Mouse (Mus musculus): Measurements from ENCODE around the gene Ms4a4b. TPM values are rescaled to one million over a fixed set of nuclear protein-coding genes. Genes with fewer than 3 reads are reported as not detected.
"Not testable (repeated sequence)": the region's sequence is repeated elsewhere in the genome, so short reads cannot be mapped to it uniquely, and the experiment has no call there.

The Ms4a4b gene
- not detected in 2 replicates for polyA plus RNA-seq (2016; fragmentation: Nextera tagmentation; extraction: Ambion mirVana)

DNA sequence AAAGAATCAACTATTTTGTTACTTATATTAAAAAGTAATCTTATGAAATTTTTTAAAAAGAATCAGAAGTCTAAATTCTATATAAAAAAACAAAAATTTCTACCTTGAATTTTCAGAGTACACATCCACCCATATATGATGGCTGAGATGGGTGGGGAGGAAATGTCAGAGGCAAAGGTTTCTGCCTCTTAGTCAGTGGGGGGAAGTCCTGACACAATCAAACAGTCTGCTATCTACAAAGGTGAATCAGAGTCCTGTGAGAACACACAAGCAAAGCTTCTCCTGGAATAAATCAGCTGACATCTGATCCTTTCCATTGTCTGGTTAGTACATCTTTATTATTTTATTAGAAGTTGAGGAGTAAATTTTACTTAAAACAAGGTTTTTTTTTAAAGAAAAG lies at the start of gene Ms4a4b:
TSS of gene Ms4a4b (plus strand) at position 216 of the 400 bp plus-strand sequence.
- Histone ChIP-seq H3K4me3 (no peak within 1 kb of the TSS), H3K4me1 (no peaks in the 10 kb centered on the region), H3K27ac (no peak within 1 kb of the TSS), H3K27me3 (ENCODE audit: poor library complexity, severe bottlenecking) (no peaks in the 10 kb centered on the region), H3K36me3 (replicated peaks) (no peaks in the 10 kb centered on the region), H3K9me3 (no peaks in the 10 kb centered on the region)
- DNase-seq (ENCODE audit: extremely low spot score, low spot score), result no peak

DNA sequence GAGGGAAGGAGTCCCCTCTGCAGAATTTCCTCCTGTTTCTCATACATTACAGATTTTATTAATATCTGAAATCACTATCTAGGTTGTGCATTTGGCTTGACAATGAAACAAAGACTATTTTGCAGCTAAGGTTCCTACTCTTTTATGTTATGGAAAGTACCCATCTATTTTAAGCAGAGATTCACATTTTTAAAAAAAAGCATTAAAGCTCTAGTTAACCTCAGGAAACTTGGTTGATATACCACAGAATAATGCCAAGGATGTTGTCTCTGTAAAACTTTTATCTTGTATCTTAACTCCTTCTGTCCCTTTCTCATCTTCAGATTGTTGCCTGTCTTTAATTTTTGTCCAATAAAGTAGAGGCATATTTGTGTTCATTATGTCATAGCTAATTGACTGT lies 47.6 kb upstream of the Ms4a4b start:
- no peaks in the 10 kb centered on the region for H3K4me1 ChIP-seq
- no peak overlapping the region for H3K4me3 ChIP-seq
- no peak overlapping the region for H3K27ac ChIP-seq
- no peaks in the 10 kb centered on the region for H3K36me3 ChIP-seq (replicated peaks)
- no peaks in the 10 kb centered on the region for H3K27me3 ChIP-seq (ENCODE audit: poor library complexity, severe bottlenecking)
- no peaks in the 10 kb centered on the region for H3K9me3 ChIP-seq
- DNase-seq (ENCODE audit: extremely low spot score, low spot score), result no peak

DNA sequence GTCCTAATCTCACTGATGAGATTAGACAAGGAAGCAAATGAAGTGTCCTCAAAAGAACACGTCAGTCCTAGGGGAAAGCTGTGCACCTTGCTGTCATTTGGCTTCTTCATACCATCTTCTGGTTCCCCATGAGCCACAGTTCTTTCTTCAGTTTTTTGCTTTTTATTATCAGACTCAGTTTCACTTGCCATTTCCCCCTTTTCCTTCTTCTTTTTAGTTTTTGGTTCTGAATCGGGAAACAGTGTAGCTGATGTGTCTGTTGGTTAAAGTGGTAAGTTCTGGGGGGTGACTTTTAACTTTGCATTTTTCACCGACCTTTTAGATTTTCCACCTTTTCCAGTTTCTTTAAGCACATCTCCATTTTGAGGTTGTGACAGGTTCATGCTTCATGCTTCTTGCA lies 38.8 kb upstream of the Ms4a4b start, which contains the start of gene Ms4a4c:
TSS of gene Ms4a4c (plus strand) at position 244 of the 400 bp plus-strand sequence.
- H3K9me3 ChIP-seq, result no peaks in the 10 kb centered on the region
- no peaks in the 10 kb centered on the region for H3K4me1 ChIP-seq
- DNase-seq (ENCODE audit: extremely low spot score, low spot score), result no peak
- H3K27ac ChIP-seq, result no peak within 1 kb of the TSS
- H3K36me3 ChIP-seq (replicated peaks), result no peaks in the 10 kb centered on the region
- no peaks in the 10 kb centered on the region for H3K27me3 ChIP-seq (ENCODE audit: poor library complexity, severe bottlenecking)
- WGBS, result 89% methylated on average over 3 of the region's 3 CpGs
- H3K4me3 ChIP-seq, result no peak within 1 kb of the TSS

DNA sequence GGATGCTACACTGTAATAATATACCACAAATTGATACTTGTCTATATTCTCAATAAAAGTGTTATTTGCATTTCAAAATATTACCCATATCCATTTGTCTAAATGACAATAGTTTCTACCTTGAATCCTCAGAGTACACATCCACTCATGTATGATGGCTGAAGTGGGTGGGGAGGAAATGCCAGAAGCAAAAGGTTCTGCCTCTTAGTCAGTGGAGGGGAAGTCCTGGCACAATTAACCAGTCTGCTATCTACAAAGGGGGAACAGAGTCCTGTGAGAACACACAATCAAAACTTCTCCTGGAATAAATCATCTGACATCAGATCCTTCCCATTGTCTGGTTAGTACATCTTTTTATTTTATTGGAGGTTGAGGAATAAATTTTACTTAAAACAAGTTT lies 35.9 kb upstream of the Ms4a4b start:
- no peak overlapping the region for H3K27ac ChIP-seq
- H3K4me3 ChIP-seq, result no peak overlapping the region
- DNase-seq (ENCODE audit: extremely low spot score, low spot score), result no peak
- no peaks in the 10 kb centered on the region for H3K27me3 ChIP-seq (ENCODE audit: poor library complexity, severe bottlenecking)
- H3K36me3 ChIP-seq (replicated peaks), result no peaks in the 10 kb centered on the region
- no peaks in the 10 kb centered on the region for H3K4me1 ChIP-seq
- H3K9me3 ChIP-seq, result no peaks in the 10 kb centered on the region

DNA sequence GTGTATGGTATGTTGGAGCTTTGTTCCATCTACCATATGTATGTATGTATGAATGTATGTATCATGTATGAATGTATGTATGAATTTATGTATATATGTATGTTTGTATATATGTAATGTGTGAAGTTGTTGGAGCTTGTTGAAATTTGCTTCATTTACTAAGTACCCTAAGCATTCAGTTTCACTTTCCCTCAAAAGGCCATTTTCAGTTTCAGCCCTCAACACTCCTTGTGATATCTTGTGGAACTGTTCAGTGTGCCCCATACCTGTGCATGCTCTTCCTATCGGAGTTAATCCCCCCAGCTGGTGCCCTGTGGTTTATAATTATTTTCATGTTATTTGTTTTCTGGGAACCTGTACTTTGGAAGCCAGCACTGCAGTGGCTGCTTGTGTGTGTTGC lies 34.8 kb upstream of the Ms4a4b start:
- no peaks in the 10 kb centered on the region for H3K36me3 ChIP-seq (replicated peaks)
- H3K9me3 ChIP-seq, result no peaks in the 10 kb centered on the region
- no peak overlapping the region for H3K4me3 ChIP-seq
- H3K27me3 ChIP-seq (ENCODE audit: poor library complexity, severe bottlenecking), result no peaks in the 10 kb centered on the region
- WGBS, result 91% methylated on average over 1 of the region's 1 CpGs
- no peak for DNase-seq (ENCODE audit: extremely low spot score, low spot score)
- H3K4me1 ChIP-seq, result no peaks in the 10 kb centered on the region
- no peak overlapping the region for H3K27ac ChIP-seq

DNA sequence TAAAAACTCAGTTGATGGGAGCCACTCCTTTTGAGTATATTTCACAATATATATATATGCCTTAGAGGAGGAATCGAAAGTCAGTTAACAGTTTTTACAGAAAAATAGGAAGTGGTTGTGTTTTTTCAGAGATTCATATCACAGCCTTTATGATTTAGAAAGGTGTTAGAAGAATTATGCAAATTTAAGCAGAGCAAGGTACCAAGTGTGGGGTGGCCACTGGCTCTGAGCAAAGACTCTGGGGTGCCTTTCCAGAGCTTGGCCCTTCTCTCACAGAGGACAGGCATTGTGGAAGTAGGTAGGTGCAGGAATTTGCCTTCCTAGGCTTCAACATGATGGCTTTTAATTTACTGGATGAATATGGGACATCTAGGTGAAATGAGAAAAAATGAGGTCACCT lies 31.7 kb upstream of the Ms4a4b start:
- no peaks in the 10 kb centered on the region for H3K9me3 ChIP-seq
- no peaks in the 10 kb centered on the region for H3K27me3 ChIP-seq (ENCODE audit: poor library complexity, severe bottlenecking)
- 87% methylated on average over 1 of the region's 1 CpGs for WGBS
- DNase-seq (ENCODE audit: extremely low spot score, low spot score), result no peak
- no peak overlapping the region for H3K4me3 ChIP-seq
- H3K4me1 ChIP-seq, result no peaks in the 10 kb centered on the region
- H3K27ac ChIP-seq, result no peak overlapping the region
- H3K36me3 ChIP-seq (replicated peaks), result no peaks in the 10 kb centered on the region

DNA sequence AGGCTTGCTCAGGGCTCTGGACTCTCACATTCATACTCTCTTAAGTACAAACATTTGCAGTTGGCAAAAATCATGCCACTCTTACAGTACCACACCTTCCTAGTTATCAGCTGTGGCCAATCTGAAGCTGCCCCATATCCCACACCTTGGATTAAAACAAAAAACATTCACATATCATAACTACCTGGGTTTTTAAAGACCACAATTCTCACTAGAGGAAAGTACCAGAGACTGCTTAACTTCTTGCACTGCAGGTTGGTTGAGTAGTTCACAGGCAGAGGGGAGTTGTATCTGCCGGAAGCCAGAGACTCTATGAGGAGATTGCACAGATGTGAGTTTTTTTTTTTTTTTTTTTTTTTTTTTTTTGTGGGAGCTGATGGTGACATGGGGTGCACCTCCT lies 29.3 kb upstream of the Ms4a4b start:
- Histone ChIP-seq H3K4me3 (no peak overlapping the region), H3K4me1 (no peaks in the 10 kb centered on the region), H3K27ac (no peak overlapping the region), H3K36me3 (replicated peaks) (no peaks in the 10 kb centered on the region), H3K9me3 (no peaks in the 10 kb centered on the region), H3K27me3 (ENCODE audit: poor library complexity, severe bottlenecking) (no peaks in the 10 kb centered on the region)
- 94% methylated on average over 1 of the region's 1 CpGs for WGBS
- no peak for DNase-seq (ENCODE audit: extremely low spot score, low spot score)

DNA sequence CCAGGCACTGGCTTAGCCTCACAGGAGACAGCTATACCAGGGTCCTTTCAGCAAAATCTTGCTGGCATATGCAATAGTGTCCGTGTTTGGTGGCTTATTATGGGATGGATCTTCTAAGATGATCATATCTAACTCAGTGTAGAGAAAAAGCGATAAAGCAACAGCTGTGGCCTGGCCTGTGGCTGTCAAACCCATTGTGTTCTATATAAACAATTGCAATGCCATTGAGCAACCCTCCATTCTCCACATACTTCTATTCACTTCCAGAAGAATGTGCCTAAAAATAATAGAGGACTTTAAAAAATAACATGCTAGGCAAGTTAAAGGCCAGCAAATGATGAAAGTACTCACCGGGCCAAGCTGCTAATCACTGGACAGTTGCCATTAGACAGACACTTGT lies 27.8 kb upstream of the Ms4a4b start:
- no peak for DNase-seq (ENCODE audit: extremely low spot score, low spot score)
- H3K27ac ChIP-seq, result no peak overlapping the region
- no peaks in the 10 kb centered on the region for H3K9me3 ChIP-seq
- H3K36me3 ChIP-seq (replicated peaks), result no peaks in the 10 kb centered on the region
- no peak overlapping the region for H3K4me3 ChIP-seq
- H3K4me1 ChIP-seq, result no peaks in the 10 kb centered on the region
- H3K27me3 ChIP-seq (ENCODE audit: poor library complexity, severe bottlenecking), result no peaks in the 10 kb centered on the region
- WGBS, result 79% methylated on average over 3 of the region's 3 CpGs

DNA sequence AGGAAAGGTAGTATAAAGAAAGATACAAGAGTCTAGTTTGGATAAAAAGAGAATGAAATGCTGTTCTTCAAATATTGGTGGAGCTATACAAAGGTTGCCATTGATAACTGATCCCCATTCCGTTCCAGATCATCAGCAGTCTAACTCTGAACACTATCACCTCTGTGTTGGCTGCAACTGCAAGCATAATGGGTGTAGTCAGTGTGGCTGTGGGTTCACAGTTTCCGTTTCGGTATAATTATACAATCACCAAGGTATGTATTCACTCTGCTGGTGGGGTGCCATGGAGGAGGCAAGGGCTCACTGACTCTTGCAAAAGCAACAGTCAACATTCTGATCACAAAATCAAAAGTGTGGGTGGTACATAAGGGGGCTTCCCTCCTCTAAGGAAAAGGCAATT lies 24.5 kb upstream of the Ms4a4b start:
- H3K4me3 ChIP-seq; H3K27me3 ChIP-seq (ENCODE audit: poor library complexity, severe bottlenecking); H3K4me1 ChIP-seq; DNase-seq (ENCODE audit: extremely low spot score, low spot score); H3K9me3 ChIP-seq; H3K27ac ChIP-seq; H3K36me3 ChIP-seq (replicated peaks): not testable (repeated sequence)
- WGBS, result 67% methylated on average over 3 of the region's 3 CpGs

DNA sequence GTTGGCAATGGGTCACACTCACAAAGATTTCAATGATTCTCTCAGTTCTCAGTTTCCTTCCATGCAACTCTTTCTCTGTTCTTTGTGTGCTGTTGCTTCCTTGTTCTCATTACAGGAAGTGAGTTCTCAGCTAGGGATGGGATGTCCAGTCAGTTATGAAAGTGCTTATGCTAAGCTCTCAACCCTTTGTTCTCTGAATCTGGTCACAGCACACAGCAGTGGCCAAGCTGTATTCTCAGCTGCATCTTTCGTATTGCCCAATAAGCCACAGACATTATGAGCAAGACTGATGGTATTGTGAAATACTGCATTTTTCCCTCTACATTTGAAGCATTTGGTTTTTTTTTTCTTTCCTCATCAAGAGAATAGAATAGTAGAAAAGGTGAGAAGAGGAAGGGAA lies 12.1 kb upstream of the Ms4a4b start:
- 83% methylated on average over 1 of the region's 1 CpGs for WGBS
- H3K9me3 ChIP-seq; H3K36me3 ChIP-seq (replicated peaks); DNase-seq (ENCODE audit: extremely low spot score, low spot score); H3K4me1 ChIP-seq; H3K27ac ChIP-seq; H3K27me3 ChIP-seq (ENCODE audit: poor library complexity, severe bottlenecking); H3K4me3 ChIP-seq: not testable (repeated sequence)

DNA sequence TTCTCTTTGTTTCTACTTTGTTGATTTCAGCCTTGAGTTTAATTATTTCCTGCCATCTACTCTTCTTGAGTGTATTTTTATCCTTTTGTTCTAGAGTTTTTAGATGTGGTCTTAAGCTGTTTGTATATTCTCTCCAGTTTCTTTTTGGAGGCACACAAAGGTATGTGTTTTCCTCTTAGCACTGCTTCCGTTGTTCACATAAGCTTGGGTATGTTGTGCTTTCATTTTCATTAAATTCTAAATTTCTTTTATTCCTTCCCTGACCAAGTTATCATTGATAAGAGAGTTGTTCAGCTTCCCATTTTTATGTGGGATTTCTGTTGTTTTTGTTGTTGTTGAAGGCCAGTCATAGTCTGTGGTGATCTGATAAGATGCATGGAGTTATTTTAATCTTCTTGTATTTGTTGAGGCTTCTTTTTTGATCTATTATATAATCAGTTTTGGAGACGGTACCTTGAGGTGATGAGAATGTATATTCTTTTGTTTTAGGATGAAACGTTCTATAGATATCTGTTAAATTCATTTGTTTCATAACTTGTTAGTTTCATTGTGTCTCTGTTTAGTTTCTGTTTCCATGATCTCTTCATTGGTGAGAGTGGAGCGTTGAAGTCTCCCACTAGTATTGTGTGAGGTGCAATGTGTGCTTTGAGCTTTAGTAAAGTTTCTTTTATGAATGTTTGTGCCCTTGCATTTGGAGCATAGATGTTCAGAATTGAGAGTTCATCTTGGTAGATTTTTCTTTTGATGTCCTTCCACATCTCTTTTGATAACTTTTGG lies 8.1 kb upstream of the Ms4a4b start:
- Histone ChIP-seq H3K27ac (no peak overlapping the region), H3K4me1 (no peaks in the 10 kb centered on the region), H3K27me3 (ENCODE audit: poor library complexity, severe bottlenecking) (no peaks in the 10 kb centered on the region), H3K4me3 (no peak overlapping the region), H3K9me3 (no peaks in the 10 kb centered on the region), H3K36me3 (replicated peaks) (no peaks in the 10 kb centered on the region)
- no peak for DNase-seq (ENCODE audit: extremely low spot score, low spot score)
- 89% methylated on average over 4 of the region's 4 CpGs for WGBS

DNA sequence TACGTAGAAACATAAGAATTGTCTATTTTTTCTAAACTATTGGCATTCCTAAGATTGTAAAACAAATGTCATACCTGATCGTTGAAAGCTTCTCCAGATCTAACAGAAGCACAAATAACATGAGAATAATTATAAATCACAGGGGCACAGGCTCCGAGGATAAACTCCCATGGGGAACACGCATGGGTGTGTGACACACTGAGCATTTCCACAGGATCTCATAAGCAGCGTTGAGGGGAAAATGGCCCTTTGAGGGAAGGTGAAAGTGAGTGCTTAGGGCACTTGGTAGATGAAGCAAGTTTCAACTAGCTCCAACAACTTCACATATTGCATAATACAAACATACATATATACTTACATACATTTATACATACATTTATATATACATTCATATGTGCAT lies 611 bp downstream of the Ms4a4b start:
- 92% methylated on average over 5 of the region's 5 CpGs for WGBS
- DNase-seq (ENCODE audit: extremely low spot score, low spot score), result no peak
- no peaks in the 10 kb centered on the region for H3K9me3 ChIP-seq

DNA sequence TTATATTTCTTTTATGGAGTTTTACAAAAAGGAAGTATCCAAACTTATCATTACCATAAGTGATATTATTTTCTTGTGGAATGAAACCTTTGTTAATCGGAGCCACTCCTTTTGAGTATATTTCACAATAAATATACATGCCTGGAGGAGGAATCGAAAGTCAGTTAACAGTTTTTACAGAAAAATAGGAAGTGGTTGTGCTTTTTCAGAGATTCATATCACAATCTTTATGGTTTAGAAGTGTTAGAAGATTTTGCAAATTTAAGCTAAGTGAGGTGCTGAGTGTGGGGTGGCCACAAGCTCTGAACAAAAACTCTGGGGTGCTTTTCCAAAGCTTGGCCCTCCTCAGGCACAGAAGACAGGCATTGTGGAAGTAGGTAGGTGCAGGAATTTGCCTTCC lies 3.9 kb downstream of the Ms4a4b start:
- no peaks in the 10 kb centered on the region for H3K9me3 ChIP-seq
- no peaks in the 10 kb centered on the region for H3K4me1 ChIP-seq
- H3K27me3 ChIP-seq (ENCODE audit: poor library complexity, severe bottlenecking), result no peaks in the 10 kb centered on the region
- WGBS, result 82% methylated on average over 2 of the region's 2 CpGs
- no peaks in the 10 kb centered on the region for H3K36me3 ChIP-seq (replicated peaks)
- no peak overlapping the region for H3K27ac ChIP-seq
- DNase-seq (ENCODE audit: extremely low spot score, low spot score), result no peak
- no peak overlapping the region for H3K4me3 ChIP-seq

More for the DNA sequence above, 611 bp downstream of the Ms4a4b start:
- no peak overlapping the region for H3K4me3 ChIP-seq
- no peak overlapping the region for H3K27ac ChIP-seq
- H3K4me1 ChIP-seq, result no peaks in the 10 kb centered on the region
- H3K27me3 ChIP-seq (ENCODE audit: poor library complexity, severe bottlenecking), result no peaks in the 10 kb centered on the region
- no peaks in the 10 kb centered on the region for H3K36me3 ChIP-seq (replicated peaks)

DNA sequence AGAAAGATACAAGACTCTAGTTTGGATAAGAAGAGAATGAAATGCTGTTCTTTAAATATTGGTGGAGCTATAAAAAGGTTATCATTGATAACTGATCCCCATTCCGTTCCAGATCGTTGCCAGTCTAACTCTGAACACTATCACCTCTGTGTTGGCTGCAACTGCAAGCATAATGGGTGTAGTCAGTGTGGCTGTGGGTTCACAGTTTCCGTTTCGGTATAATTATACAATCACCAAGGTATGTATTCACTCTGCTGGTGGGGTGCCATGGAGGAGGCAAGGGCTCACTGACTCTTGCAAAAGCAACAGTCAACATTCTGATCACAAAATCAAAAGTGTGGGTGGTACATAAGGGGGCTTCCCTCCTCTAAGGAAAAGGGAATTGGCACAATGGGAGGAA lies 15.7 kb downstream of the Ms4a4b start:
- not testable (repeated sequence) for H3K36me3 ChIP-seq (replicated peaks); H3K4me1 ChIP-seq; H3K9me3 ChIP-seq; H3K27me3 ChIP-seq (ENCODE audit: poor library complexity, severe bottlenecking); DNase-seq (ENCODE audit: extremely low spot score, low spot score); H3K27ac ChIP-seq; H3K4me3 ChIP-seq
- WGBS, result 94% methylated on average over 4 of the region's 4 CpGs

Measured in forebrain, embryonic 10.5 days (tissue).